Mouse (Mus musculus) bone marrow macrophage, adult 2 months (primary cell): Measurements from ENCODE around the gene Atp11b.

Experiments used
- CTCF ChIP-seq: IDR thresholded peaks from 2 replicates; pipeline ENCODE4 v1.5.1; 2012; ENCODE audit warnings: low read depth, mild to moderate bottlenecking, low read length, moderate library complexity
- POLR2A ChIP-seq: IDR thresholded peaks from 2 replicates; pipeline ENCODE4 v1.6.1; 2012; ENCODE audit warnings: mild to moderate bottlenecking, low read depth, low read length, borderline replicate concordance

DNA sequence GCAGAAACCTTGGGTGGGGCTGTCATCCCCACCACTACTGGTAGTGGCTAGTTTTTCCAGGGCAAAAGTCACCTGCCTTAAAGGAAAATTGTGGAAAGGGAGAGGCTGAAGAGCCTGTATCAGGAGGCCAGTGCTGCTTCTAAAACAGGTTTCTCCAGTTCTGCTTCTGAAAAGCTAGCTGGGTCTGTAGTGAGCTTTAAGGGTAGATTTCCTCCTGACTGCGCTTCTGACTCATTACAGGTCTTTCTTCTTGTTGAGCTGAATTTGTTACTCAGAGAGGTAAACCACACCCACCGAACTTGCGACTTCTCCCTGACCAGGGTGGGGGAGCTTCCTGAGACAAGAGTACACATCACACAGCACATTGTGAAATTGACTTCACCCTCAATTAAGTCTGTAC lies 33.1 kb upstream of the Atp11b start:
- TF ChIP-seq CTCF (no peak), POLR2A (no peak)
